Mouse (Mus musculus) T-helper 2 cell (primary cell): ENCODE data around the gene Atp2a2.

Experiments used
- in situ Hi-C: fragments of 300-600 bp; cut with MboI, MseI; formaldehyde crosslinking; loops from one replicate; pipeline ENCODE4 v1.15.1; 2025; ENCODE audit warnings: high pct_unique_total_duplicates

Gene Atp2a2

DNA sequence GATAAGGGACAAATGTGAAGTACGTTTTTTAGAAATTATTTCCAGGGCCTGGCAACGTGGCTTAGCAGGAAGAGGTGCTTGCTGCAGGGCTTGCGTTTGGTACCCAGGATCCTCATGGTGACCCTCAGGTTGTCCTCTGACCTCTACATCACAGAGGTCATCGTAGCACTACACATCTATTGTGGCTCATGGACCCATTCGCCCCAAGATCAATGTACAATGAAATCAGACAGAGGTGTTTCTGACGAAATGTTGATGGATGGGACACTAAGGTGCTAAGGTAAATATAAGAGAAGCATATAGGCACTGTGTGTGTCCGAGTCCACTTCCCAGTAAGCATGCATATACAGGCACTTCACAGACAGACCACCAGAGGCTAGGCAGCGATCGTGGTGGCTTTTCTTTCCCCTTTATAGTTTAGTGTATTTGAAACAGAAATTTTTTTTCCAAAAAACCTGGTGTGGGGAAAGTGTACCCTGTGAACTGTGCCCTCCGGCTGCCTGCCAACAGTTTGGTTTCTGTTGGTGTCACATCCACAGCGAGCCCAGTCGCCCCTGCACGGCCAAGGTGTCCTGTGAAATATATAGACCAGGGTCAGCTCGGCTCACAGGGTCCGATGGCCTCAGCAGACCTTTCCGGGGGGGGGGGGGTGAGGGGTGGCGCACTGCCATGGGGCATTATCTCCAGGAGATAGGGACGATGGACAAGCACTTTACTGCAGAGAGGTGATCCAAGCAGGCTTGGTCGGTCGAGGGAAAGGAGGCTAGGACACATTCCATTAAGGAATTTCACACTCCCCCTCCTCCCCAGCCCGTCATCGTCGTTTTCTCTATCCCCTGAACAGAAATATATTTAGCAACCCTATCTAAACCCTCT, 18.5 kb upstream of the Atp2a2 start:
- in situ Hi-C loops, result no loop called here

DNA sequence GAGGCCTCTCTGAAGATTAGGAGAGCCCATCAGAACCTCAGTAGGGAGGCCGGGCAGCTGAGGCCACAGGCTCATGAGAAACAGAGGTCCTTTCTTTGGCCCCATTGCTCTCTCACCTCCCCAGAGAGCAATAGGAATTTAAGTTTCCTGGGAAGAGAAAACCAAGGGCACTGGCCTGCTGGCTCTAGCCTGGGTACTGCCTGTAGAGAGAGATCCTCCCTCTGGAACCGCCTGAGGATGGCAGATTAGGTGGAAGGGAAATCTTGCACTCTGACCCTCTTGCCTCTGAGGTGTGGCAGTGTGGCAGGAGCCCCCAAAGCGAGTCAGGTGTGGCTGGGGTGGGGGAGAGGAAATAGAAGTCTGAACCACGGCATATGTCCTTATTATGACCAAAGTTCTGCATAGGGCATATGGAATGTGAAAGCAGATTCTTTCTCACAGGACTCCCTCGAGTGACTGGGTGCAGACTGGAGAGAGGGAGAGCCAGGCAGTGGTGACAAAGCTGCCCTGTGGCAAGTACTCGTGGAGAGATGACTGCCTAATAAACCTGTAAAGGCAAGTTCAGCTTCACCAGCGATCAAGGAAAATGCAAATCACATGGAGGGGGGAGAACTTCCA, 17.1 kb upstream of the Atp2a2 start:
- in situ Hi-C loops, result no loop called here

DNA sequence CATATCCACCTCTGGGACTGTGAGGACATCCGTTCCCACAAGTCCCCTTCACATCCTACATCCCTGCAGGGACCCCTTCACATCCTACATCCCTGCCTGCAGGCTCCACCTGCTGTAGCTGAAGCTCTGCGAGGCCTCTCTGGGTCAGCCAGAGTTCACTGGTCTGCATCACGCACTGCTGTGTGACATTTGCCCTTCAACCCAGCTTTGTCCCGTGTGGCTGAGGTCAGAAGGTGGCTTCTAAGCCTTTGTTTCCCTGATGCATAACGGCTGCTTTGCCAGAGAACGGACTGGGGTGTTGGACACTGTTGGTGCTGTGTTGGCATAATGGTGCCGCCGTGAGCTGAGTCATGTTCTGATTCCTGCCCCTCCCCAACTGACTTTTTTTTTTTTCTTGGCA, 16.2 kb upstream of the Atp2a2 start:
- in situ Hi-C loops, result no loop called here

- in situ Hi-C loops, result no loop called here
Measured at GRCm38 (mm10) chr5:122516901-122517300, 14.9 kb upstream of the Atp2a2 start.

DNA sequence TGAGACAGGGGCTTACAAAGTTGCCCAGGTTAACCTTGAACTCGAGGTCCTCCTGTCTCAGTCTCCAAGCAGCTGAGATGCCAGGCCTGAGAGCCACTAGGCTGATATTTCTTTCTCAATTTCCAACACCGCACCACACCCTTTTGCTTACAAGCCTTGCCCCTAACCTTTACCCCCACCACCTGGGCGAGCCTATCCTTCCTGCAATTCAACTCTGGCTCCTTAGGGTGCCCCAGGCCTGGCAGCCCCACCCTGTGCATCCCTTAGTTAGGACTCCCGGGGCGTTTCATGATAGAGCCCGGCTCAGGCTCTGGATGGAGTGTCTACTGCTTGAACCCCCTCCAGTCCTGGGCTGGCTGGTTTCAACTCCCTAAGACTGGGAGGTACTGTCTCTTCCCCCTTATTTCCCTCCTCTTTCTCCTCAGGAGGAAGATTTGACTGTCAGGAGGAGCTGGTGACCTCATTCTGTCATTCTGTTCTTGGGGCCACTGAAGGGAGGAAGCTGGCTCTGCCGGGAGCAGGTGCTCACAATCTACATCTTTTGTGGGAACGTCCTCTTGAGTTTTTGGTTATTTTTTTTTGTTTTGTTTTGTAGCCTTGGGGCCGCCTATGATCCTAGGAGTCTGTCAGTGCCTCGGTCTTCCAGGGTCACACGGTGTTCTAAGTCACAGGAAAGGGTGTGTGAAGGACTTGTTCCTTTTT, 14.2 kb upstream of the Atp2a2 start:
- in situ Hi-C loops, result no loop called here

DNA sequence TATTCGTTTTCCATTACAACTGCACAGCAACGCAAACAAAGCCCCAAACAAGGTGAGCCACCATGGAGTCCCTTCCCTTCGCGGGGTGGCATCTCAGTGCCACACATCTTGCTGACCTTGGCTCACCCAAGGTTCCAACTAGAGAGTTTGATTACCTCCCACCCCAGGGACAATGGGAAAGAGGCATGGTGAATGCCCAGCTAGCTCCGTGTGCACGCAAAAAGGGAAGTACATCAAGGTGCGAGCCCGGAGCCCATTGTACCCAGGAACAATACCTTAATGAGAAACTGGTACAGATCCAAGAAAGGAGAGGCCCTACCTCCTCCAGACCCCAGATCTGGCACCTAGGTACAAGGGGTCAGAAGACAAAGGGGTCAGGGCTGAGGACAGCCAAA, 12.1 kb upstream of the Atp2a2 start:
- in situ Hi-C loops, result no loop called here

DNA sequence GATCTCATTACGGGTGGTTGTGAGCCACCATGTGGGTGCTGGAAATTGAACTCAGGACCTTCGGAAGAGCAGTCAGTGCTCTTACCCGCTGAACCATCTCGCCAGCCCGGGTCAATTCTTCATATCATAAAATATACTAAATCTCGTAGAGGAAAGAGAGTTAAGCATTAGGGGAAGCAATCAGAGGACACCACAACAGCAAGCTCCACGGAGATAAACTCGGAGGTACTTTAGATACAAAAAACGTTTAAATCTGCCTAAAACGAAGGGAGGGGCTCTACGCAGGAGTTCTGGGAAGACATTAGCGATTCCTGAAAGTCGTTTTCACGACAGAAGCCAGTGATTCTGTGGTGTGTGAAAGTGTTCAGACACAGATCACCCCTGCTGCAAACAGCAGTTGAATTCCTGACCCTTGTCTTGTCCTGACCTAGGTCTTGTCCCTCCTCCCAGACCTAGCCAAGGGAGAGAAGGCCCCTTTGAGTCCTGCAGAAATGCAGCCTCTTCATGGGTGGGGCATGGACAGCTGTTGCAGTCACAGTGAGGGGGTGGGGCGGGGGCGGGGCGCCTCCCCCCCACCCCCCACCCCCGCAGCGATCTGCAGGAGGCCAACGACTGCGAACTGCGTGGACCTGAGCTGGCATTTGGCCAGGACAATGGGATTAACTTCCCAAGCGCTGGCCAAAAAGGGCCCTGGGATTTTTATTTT, 11.5 kb upstream of the Atp2a2 start:
- in situ Hi-C loops, result no loop called here

GRCm38 (mm10) chr5:122512011-122512410, 10.0 kb upstream of the Atp2a2 start:
- in situ Hi-C loops, result no loop called here

- in situ Hi-C loops, result no loop called here
Measured at GRCm38 (mm10) chr5:122511405-122511804, 9.4 kb upstream of the Atp2a2 start.

DNA sequence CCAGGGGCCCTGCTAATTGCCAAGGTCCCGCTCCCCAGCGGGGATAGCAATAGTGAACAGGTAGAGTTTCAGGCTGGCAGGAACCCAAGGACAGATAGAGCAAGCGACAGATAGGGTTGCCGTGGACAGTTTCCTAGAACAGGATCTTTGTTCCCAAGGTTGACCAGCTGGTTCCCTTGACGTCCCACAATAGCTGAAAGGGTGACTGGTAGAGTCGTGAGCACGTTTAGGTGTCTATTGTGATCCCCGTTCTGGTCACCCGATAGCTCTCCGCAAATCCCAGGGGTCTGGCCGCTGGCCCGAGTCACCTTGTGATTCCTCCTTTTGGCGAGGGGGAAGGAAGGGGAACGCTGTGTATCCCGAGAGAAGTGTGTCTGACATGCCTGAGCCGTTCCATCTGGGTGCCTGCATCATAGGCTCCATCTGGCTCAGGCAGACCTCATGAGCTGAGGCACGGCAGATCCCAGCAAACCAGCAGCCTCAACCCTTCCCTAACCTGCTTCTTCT, 8.7 kb upstream of the Atp2a2 start:
- in situ Hi-C loops, result no loop called here

- in situ Hi-C loops, result no loop called here
Measured at GRCm38 (mm10) chr5:122509608-122510007, 7.6 kb upstream of the Atp2a2 start.

DNA sequence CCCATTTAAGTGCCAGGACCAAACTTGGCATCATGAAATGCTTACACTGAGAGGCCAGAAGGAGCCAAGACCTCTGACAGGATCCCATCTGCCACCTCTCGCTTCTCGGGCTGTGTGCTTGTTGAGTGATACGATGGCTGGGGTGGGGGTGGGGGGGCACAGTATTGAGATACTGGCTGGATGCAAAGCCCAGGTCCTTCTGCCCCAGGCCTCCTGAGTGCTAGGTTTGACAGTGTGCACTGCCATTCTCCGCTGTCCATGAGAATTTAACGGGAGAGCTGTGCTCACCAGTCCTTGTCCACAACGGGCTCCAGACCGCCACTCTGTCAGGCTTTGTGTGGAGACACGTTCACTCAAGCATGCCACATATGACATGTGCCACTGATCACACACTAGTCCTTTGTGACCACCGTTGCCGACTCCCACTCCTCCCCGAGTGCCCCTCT, 6.9 kb upstream of the Atp2a2 start:
- in situ Hi-C loops, result no loop called here

- in situ Hi-C loops, result no loop called here
Measured at GRCm38 (mm10) chr5:122507396-122507795, 5.4 kb upstream of the Atp2a2 start.

GRCm38 (mm10) chr5:122506462-122506861, 4.4 kb upstream of the Atp2a2 start:
- in situ Hi-C loops, result no loop called here

- in situ Hi-C loops, result no loop called here
Measured at GRCm38 (mm10) chr5:122505554-122505953, 3.5 kb upstream of the Atp2a2 start.

- in situ Hi-C loops, result no loop called here
Measured at GRCm38 (mm10) chr5:122503760-122504119, 1.7 kb upstream of the Atp2a2 start.

DNA sequence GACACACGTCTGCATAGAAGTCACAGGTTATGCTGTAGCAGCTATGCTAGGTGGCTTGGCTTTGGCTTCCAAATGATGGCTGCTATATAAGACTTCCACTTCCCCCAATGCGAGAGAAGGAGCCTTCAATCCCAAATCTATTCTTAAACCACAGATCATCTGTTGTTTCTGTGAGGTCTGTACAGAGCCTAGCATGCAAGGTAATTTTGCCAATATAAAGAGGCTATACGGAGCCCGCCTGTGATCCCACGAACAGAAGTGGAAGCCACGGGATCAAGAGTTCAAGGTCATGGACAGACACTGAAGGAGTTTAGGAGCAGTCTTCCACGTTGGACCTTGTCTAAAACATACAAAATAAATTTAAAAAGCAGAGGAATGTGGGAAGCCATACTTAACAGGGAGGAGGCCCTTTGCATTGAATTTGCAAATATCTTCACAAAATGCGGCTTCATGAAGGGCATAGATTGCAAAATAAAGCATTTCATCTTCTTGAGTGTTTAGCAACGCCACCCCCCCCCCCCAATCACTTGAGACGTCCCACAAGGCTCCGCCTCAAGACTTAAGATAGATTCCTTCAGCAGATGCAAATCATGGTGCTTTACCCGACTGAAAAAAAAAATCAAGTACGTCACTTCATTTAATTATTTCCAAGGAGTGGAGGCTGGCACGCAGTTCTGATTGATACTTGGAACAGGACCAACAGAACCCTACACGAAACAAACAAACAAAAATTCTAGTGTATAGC, 1.2 kb upstream of the Atp2a2 start:
- in situ Hi-C loops, result no loop called here

DNA sequence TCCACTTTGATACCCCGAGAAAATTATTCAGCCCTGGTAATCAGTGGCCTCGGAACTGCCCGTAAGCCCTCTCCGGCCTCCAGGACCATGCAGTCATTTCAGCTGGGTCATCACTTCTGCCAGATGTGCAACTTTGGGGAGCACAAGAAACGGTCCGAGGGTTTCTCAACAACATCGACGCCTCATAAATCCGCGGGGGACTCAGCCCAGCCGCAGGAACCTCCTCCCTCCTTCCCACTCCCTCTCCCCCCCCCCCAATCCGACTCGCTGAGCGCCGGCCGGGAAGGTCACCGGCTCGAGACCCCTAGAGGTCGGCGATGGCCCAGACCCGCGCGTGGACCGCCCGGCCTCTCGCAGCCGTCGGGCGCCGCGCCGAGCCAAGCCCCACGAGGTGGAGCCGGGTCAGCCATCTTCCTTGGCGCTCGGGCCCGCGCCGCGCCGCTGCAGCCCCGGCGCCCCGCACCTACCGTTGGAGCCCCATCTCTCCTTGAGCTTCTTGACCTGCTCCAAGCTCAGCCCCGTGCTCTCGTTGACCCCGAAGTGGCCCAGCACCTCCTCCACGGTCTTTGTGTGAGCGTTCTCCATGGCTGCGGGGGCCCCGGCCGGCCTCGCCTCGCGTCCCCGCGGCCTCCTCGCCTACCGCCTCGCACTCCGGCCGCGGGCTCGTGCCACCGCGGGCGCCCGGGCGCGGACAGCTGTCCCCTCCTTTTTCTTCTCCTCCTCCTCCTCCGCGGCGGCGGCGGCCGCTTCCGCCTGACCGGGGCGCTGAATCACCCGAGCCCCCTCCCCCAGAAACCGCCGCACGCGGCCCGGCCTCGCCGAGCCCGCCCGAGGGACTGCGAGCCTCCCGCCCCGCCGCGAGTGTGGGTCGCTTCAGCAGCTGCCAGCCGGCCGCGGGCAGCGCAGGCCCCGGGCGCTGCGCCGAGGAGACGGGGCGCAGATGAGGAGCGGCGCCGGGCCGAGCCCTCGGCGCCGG, 636 bp downstream of the Atp2a2 start:
- in situ Hi-C loops, result no loop called here

GRCm38 (mm10) chr5:122500563-122500962, 1.5 kb downstream of the Atp2a2 start:
- in situ Hi-C loops, result no loop called here

- in situ Hi-C loops, result no loop called here
Measured at GRCm38 (mm10) chr5:122500141-122500540, 1.9 kb downstream of the Atp2a2 start.
